Mouse (Mus musculus): ENCODE data around the gene Dusp7.

- TF ChIP-seq POLR2A (IDR thresholded peaks at IDR 0.05; ENCODE audit: borderline replicate concordance, extremely low read depth, low read depth, low read length) (no peak), CTCF (IDR thresholded peaks at IDR 0.05; ENCODE audit: insufficient read depth, low read length) (no peak)
These were observed 52.8 kb downstream of the Dusp7 start for GRCm38 (mm10) chr9:106421033-106421864.
